Mouse (Mus musculus): ENCODE results near the gene Gm10188. TPM values are rescaled to one million over a fixed set of nuclear protein-coding genes. Genes with fewer than 3 reads are reported as not detected.

Gm10188 gene
- polyA plus RNA-seq, 1 experiment from 2014 or later = not detected

DNA sequence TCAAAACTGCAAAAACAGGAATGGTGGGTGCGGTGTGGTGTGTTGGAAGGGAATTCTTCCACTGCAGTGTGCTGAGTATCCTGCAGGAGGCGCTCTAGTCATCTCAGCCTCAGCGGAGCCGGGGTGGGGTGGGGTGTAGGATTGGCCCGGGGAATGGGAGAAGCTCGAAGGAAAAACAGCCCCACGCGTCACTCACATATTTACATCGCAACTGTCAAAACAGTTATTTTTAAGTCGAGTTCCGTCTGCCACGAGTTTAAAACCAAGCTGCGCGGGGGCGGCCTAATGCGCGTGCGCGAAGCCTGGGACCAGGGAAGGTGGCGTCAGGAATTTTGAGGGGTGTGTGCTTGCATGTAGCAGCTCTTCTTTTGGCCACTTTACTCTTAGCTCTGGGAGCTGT lies 17.3 kb downstream of the Gm10188 start:
- H3K9me3 ChIP-seq (ENCODE audit: control insufficient read depth, low read length) = no peaks in the 10 kb centered on the region
- WGBS = 4% methylated on average over 20 of the region's 20 CpGs
- peak overlapping the region; percentile 21 for H3K4me3 ChIP-seq (ENCODE audit: low read length)
- 0 out of 2 replicates have a peak, but pooled peaks have one; percentile 32 for ATAC-seq (ENCODE audit: low FRiP score, low TSS enrichment)
- H3K9ac ChIP-seq (ENCODE audit: low read depth, low read length) = no peak overlapping the region
- peaks cover 18% of the 10 kb centered on the region; the same call in 1 of the 2 replicates for H3K27me3 ChIP-seq (ENCODE audit: control insufficient read depth, insufficient read depth, low read length)
- no peaks in the 10 kb centered on the region for H3K36me3 ChIP-seq (ENCODE audit: control insufficient read depth, insufficient read depth, low read length)
- peak overlapping the region; percentile 35 for H3K4me2 ChIP-seq (replicated peaks; ENCODE audit: low read depth, low read length)
- H3K4me1 ChIP-seq (ENCODE audit: control insufficient read depth, insufficient read depth, low read length) = peaks cover 10% of the 10 kb centered on the region; the same call in 1 of the 2 replicates
- H3K27ac ChIP-seq (ENCODE audit: low read depth, low read length) = no peak overlapping the region

DNA sequence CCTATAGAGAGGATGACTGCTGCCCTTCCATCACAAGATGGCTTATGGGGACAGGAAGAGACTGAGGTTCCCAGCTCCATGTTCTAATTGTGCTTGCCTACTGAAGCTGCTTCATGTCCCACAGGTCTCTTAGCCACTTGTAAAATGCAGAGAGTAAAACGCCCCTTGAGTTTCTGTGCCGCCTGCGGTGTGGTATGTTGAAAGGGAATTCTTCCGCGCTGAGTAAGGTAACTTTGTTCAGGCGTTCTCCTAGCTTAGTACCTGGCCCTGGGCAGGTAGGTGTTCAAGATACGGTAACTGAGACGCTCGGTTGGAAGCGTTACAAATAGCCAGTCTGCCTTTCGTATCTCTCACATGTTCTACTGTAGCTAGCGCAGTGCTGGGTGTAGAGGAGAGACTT lies 17.9 kb downstream of the Gm10188 start:
- Histone ChIP-seq H3K9me3 (ENCODE audit: control insufficient read depth, low read length) (no peaks in the 10 kb centered on the region), H3K27me3 (ENCODE audit: control insufficient read depth, insufficient read depth, low read length) (peaks cover 18% of the 10 kb centered on the region; the same call in 1 of the 2 replicates), H3K27ac (ENCODE audit: low read depth, low read length) (no peak overlapping the region), H3K4me2 (replicated peaks; ENCODE audit: low read depth, low read length) (peak overlapping the region; percentile 35), H3K9ac (ENCODE audit: low read depth, low read length) (no peak overlapping the region), H3K36me3 (ENCODE audit: control insufficient read depth, insufficient read depth, low read length) (no peaks in the 10 kb centered on the region), H3K4me1 (ENCODE audit: control insufficient read depth, insufficient read depth, low read length) (peaks cover 10% of the 10 kb centered on the region; the same call in 1 of the 2 replicates), H3K4me3 (ENCODE audit: low read length) (no peak overlapping the region)
- 52% methylated on average over 12 of the region's 12 CpGs for WGBS
- no peak for ATAC-seq (ENCODE audit: low FRiP score, low TSS enrichment)

DNA sequence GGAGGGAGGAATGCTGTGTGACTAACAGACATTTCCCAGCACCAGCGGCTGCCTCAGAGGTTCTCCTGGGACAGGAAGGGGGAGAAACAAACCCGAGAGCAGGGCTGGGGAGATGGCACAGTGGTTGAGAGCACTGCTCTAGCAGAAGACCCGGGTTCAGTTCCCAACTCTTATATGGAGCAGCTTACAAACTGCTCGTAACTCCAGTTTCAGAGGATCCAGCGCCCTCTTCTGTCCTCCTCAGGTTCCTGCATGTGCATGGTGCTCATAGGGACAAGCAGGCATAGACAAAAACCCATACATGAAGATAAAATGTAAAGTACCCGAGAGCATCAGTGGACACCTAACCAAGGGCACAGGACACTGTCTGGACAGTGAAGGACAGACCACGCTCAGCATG lies 18.6 kb downstream of the Gm10188 start:
- Histone ChIP-seq H3K9me3 (ENCODE audit: control insufficient read depth, low read length) (no peaks in the 10 kb centered on the region), H3K9ac (ENCODE audit: low read depth, low read length) (no peak overlapping the region), H3K27me3 (ENCODE audit: control insufficient read depth, insufficient read depth, low read length) (peaks cover 15% of the 10 kb centered on the region; the same call in 1 of the 2 replicates), H3K4me1 (ENCODE audit: control insufficient read depth, insufficient read depth, low read length) (peaks cover 10% of the 10 kb centered on the region; the same call in 1 of the 2 replicates), H3K27ac (ENCODE audit: low read depth, low read length) (no peak overlapping the region), H3K4me2 (replicated peaks; ENCODE audit: low read depth, low read length) (no peak overlapping the region), H3K4me3 (ENCODE audit: low read length) (no peak overlapping the region), H3K36me3 (ENCODE audit: control insufficient read depth, insufficient read depth, low read length) (no peaks in the 10 kb centered on the region)
- ATAC-seq (ENCODE audit: low FRiP score, low TSS enrichment) = no peak
- WGBS = 24% methylated on average over 7 of the region's 7 CpGs

DNA sequence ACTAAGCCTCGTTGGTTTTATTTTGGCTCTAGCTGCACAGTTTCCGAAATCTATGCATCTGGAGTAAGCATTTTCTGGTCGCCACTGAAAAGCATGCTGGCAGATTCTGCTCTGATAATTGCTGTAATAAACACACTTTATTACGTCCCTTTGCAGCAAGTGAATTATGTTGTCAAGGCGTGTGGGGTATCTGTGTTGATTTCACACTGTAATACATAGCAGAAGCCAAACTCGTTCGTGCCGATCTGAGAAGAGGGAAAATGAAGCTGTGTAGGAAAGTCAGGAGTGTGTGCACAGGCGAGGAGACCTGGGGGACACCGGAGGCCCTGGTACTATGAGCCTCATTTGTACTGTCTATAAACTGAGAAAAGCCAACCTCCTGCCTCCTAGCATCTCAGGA lies 20.2 kb downstream of the Gm10188 start:
- Histone ChIP-seq H3K4me2 (replicated peaks; ENCODE audit: low read depth, low read length) (no peak overlapping the region), H3K27ac (ENCODE audit: low read depth, low read length) (no peak overlapping the region), H3K36me3 (ENCODE audit: control insufficient read depth, insufficient read depth, low read length) (no peaks in the 10 kb centered on the region), H3K4me1 (ENCODE audit: control insufficient read depth, insufficient read depth, low read length) (peaks cover 10% of the 10 kb centered on the region; the same call in 1 of the 2 replicates), H3K4me3 (ENCODE audit: low read length) (no peak overlapping the region), H3K9me3 (ENCODE audit: control insufficient read depth, low read length) (no peaks in the 10 kb centered on the region), H3K27me3 (ENCODE audit: control insufficient read depth, insufficient read depth, low read length) (peaks cover 15% of the 10 kb centered on the region; the same call in 1 of the 2 replicates), H3K9ac (ENCODE audit: low read depth, low read length) (no peak overlapping the region)
- no peak for ATAC-seq (ENCODE audit: low FRiP score, low TSS enrichment)
- 36% methylated on average over 10 of the region's 10 CpGs for WGBS

DNA sequence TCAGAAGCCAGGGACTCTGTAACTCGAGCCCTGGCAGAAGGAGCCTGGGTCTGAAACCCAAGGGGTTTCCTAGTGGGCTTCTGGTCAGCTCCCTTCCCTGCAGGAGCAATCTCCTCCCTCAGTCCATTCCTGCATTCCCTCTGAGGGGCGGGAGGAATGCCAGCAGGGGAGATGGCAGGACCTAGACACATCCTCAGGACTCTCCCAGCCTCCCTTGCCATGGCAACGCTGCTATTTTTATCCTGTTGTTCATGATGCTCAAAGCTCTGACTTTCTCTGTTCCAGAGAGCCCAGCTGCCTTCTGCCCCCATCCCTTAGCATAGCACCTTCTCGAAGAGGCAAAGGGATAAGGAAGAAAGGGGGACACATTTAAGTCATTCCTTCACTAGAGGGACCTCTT lies 21.4 kb downstream of the Gm10188 start:
- Histone ChIP-seq H3K36me3 (ENCODE audit: control insufficient read depth, insufficient read depth, low read length) (no peaks in the 10 kb centered on the region), H3K9me3 (ENCODE audit: control insufficient read depth, low read length) (no peaks in the 10 kb centered on the region), H3K4me1 (ENCODE audit: control insufficient read depth, insufficient read depth, low read length) (peaks cover 10% of the 10 kb centered on the region; the same call in 1 of the 2 replicates), H3K27me3 (ENCODE audit: control insufficient read depth, insufficient read depth, low read length) (peaks cover 15% of the 10 kb centered on the region; the same call in 1 of the 2 replicates), H3K4me2 (replicated peaks; ENCODE audit: low read depth, low read length) (no peak overlapping the region), H3K27ac (ENCODE audit: low read depth, low read length) (no peak overlapping the region), H3K9ac (ENCODE audit: low read depth, low read length) (no peak overlapping the region), H3K4me3 (ENCODE audit: low read length) (no peak overlapping the region)
- 10% methylated on average over 4 of the region's 4 CpGs for WGBS
- no peak for ATAC-seq (ENCODE audit: low FRiP score, low TSS enrichment)

DNA sequence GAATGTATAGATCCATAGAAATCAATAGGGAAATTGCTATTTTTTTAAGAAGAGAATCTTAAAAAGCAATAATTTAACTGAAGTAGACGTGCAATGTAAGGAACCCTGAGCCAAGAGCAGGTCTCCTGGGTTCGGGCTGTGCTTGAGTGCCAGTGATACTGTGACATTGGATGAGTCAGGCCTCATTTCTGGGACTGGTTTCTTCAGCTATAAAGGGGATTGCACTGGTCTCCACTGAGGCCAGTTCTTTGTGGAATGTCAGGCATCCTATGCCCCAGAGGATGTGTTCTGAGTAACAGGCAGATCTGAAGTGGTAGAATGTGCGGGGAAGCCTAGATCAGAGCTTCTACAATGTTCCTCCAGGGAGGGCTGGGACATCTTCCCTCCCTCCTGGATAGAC lies 22.7 kb downstream of the Gm10188 start:
- Histone ChIP-seq H3K4me1 (ENCODE audit: control insufficient read depth, insufficient read depth, low read length) (peaks cover 8% of the 10 kb centered on the region; the same call in 1 of the 2 replicates), H3K9me3 (ENCODE audit: control insufficient read depth, low read length) (no peaks in the 10 kb centered on the region), H3K4me3 (ENCODE audit: low read length) (no peak overlapping the region), H3K27ac (ENCODE audit: low read depth, low read length) (no peak overlapping the region), H3K36me3 (ENCODE audit: control insufficient read depth, insufficient read depth, low read length) (no peaks in the 10 kb centered on the region), H3K4me2 (replicated peaks; ENCODE audit: low read depth, low read length) (no peak overlapping the region), H3K27me3 (ENCODE audit: control insufficient read depth, insufficient read depth, low read length) (peaks cover 15% of the 10 kb centered on the region; the same call in 1 of the 2 replicates), H3K9ac (ENCODE audit: low read depth, low read length) (no peak overlapping the region)
- no peak for ATAC-seq (ENCODE audit: low FRiP score, low TSS enrichment)
- WGBS = 86% methylated on average over 3 of the region's 3 CpGs

DNA sequence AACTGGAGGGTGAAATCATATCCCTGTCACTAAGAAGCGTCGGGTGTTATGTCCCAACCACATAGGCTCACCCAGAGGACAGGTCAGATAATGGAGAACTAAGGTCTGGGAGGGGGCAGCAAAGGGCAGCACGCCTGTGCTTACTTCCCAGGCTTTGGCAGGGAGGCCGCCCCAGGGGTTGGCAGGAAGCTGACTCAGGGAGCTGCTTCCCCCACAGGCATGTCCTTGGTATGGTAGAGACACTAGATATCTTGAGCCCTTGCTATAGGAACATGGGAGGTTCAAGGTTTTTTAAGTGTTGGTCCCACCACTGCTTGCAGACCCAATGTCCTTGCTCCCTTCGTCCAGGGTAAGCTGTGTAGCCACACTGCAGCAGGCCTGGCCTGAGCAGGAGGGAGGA lies 23.6 kb downstream of the Gm10188 start:
- no peak overlapping the region for H3K4me2 ChIP-seq (replicated peaks; ENCODE audit: low read depth, low read length)
- no peaks in the 10 kb centered on the region for H3K36me3 ChIP-seq (ENCODE audit: control insufficient read depth, insufficient read depth, low read length)
- H3K27me3 ChIP-seq (ENCODE audit: control insufficient read depth, insufficient read depth, low read length) = peaks cover 12% of the 10 kb centered on the region; the same call in 1 of the 2 replicates
- no peak overlapping the region for H3K9ac ChIP-seq (ENCODE audit: low read depth, low read length)
- no peak for ATAC-seq (ENCODE audit: low FRiP score, low TSS enrichment)
- 57% methylated on average over 5 of the region's 5 CpGs for WGBS
- H3K4me1 ChIP-seq (ENCODE audit: control insufficient read depth, insufficient read depth, low read length) = peaks cover 6% of the 10 kb centered on the region; the same call in 1 of the 2 replicates
- no peak overlapping the region for H3K27ac ChIP-seq (ENCODE audit: low read depth, low read length)
- no peaks in the 10 kb centered on the region for H3K9me3 ChIP-seq (ENCODE audit: control insufficient read depth, low read length)
- H3K4me3 ChIP-seq (ENCODE audit: low read length) = no peak overlapping the region

DNA sequence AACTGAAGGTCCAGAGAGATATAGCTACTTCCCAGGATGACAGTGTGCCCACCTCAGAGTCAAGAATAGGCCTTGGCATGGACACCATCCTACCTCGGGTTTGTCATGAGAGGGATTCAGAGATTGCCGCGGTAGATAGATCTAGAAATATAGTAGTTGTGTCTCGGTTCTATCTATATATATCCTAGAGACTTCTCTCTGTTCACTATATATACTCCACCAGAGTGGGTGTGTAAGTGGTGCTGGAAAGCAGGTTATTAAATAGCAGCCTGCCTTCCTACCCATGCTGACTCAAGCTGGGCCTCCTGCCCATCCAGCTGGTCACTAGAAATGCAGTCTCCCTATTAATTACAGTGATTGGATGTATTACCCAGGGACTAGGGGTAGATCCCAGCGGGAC lies 26.8 kb downstream of the Gm10188 start:
- no peaks in the 10 kb centered on the region for H3K36me3 ChIP-seq (ENCODE audit: control insufficient read depth, insufficient read depth, low read length)
- peaks cover 11% of the 10 kb centered on the region; the same call in 1 of the 2 replicates for H3K27me3 ChIP-seq (ENCODE audit: control insufficient read depth, insufficient read depth, low read length)
- no peaks in the 10 kb centered on the region for H3K4me1 ChIP-seq (ENCODE audit: control insufficient read depth, insufficient read depth, low read length)
- no peak for ATAC-seq (ENCODE audit: low FRiP score, low TSS enrichment)
- no peak overlapping the region for H3K4me3 ChIP-seq (ENCODE audit: low read length)
- no peak overlapping the region for H3K9ac ChIP-seq (ENCODE audit: low read depth, low read length)
- no peak overlapping the region for H3K4me2 ChIP-seq (replicated peaks; ENCODE audit: low read depth, low read length)
- no peaks in the 10 kb centered on the region for H3K9me3 ChIP-seq (ENCODE audit: control insufficient read depth, low read length)
- no peak overlapping the region for H3K27ac ChIP-seq (ENCODE audit: low read depth, low read length)
- WGBS = 85% methylated on average over 5 of the region's 5 CpGs

DNA sequence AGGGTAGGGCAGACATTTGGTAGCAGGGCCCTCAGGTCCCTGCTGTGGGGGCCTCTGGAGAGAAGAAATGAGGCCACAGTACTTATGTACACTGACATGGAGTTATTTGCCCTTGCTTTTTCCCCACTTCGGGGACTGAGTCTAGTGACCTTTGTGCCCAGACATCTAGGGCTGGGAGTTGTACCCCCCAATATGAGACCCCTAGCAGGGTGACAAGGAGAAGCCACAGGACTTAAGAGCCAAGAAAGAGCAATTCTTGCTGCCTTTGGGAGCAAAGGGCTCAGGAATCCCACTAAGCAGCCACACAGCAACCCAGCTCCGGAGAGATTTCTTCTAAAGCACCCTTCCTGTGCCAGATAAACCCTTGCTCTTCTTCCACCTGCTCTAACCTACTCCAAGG lies 27.6 kb downstream of the Gm10188 start:
- H3K9ac ChIP-seq (ENCODE audit: low read depth, low read length) = no peak overlapping the region
- no peaks in the 10 kb centered on the region for H3K9me3 ChIP-seq (ENCODE audit: control insufficient read depth, low read length)
- no peak overlapping the region for H3K4me3 ChIP-seq (ENCODE audit: low read length)
- H3K36me3 ChIP-seq (ENCODE audit: control insufficient read depth, insufficient read depth, low read length) = no peaks in the 10 kb centered on the region
- WGBS = 64% methylated on average over 2 of the region's 2 CpGs
- ATAC-seq (ENCODE audit: low FRiP score, low TSS enrichment) = no peak
- no peak overlapping the region for H3K27ac ChIP-seq (ENCODE audit: low read depth, low read length)
- H3K4me1 ChIP-seq (ENCODE audit: control insufficient read depth, insufficient read depth, low read length) = no peaks in the 10 kb centered on the region
- peaks cover 11% of the 10 kb centered on the region; the same call in 1 of the 2 replicates for H3K27me3 ChIP-seq (ENCODE audit: control insufficient read depth, insufficient read depth, low read length)
- H3K4me2 ChIP-seq (replicated peaks; ENCODE audit: low read depth, low read length) = no peak overlapping the region
